Mouse (Mus musculus) E14TG2a.4 (cell line): ENCODE measurements around the gene Crb1.

Experiments used
- H3K27me3 ChIP-seq: 2 replicates; pipeline ENCODE4 v1.6.1; 2014; ENCODE audit warnings: low read length, control low read depth; ENCODE audit not compliant: insufficient read depth
- H3K36me3 ChIP-seq: 2 replicates; pipeline ENCODE4 v1.6.1; 2014; ENCODE audit warnings: low read length, control low read depth; ENCODE audit not compliant: insufficient read depth
- H3K4me1 ChIP-seq: replicated peaks from 2 replicates; pipeline ENCODE4 v1.6.1; 2014; ENCODE audit warnings: low read depth, low read length, control low read depth
- H3K4me3 ChIP-seq: replicated peaks from 2 replicates; pipeline ENCODE4 v1.5.1; 2014; ENCODE audit warnings: mild to moderate bottlenecking, low read length
- H3K9me3 ChIP-seq: 2 replicates; pipeline ENCODE4 v1.6.1; 2014; ENCODE audit warnings: low read length, control low read depth
- CTCF ChIP-seq: conservative IDR thresholded peaks from 2 replicates; pipeline ENCODE4 v1.5.1; 2014; ENCODE audit warnings: low read length
- NANOG ChIP-seq: IDR thresholded peaks from 2 replicates; pipeline ENCODE4 v1.6.1; 2014; ENCODE audit warnings: borderline replicate concordance, low read length, mixed read lengths
- POU5F1 ChIP-seq: IDR thresholded peaks from 2 replicates; pipeline ENCODE4 v1.6.1; 2014; ENCODE audit warnings: low read length, borderline replicate concordance

Gene Crb1

DNA sequence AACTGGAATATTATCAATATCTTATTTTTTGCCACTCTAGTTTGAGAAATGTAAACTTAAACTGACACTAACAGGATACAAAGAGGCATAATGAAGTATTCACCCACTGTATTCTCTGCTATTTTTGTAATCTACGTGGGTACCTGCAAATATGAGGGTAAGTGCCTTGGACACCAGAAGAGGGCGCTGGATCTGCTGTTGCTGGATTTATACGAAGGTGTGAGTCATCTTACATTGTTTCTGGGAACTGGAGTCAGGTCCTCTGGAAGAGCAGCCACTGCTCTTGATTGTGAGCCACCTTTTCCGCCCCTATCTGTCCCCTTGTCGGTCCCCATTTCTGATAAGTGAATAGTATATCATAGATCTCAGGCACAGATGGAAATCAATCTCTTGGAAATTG is 30.8 kb upstream of the Crb1 start:
- Histone ChIP-seq H3K4me1 (no peaks in the 10 kb centered on the region; the same call in 1 of the 2 replicates), H3K9me3 (peaks cover 30% of the 10 kb centered on the region), H3K36me3 (no peaks in the 10 kb centered on the region), H3K4me3 (no peak overlapping the region), H3K27me3 (no peaks in the 10 kb centered on the region)
- TF ChIP-seq POU5F1 (no peak), CTCF (peak; percentile 39), NANOG (no peak)

DNA sequence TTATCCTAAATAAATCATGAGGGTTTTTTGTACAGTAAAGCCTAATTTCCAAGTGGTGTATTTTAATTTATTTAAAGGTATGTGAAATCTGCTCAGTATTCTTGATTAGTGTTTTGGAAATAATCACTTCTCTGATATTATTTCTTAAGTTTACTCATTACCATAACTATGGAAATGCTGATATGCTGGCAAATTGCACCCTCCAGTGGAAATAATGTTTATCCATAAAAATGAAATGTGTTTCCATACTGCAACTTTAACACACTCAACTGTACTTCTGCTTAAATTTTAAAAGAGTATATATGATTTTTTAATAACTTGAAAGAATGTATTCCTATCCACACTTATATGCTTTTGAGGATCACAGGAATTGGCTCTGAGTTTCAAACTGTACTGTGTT is 28.9 kb upstream of the Crb1 start:
- Histone ChIP-seq H3K36me3 (no peaks in the 10 kb centered on the region), H3K4me1 (no peaks in the 10 kb centered on the region; the same call in 1 of the 2 replicates), H3K27me3 (no peaks in the 10 kb centered on the region), H3K4me3 (no peak overlapping the region), H3K9me3 (peaks cover 22% of the 10 kb centered on the region)
- TF ChIP-seq POU5F1 = no peak
- TF ChIP-seq NANOG = no peak
- TF ChIP-seq CTCF = no peak

DNA sequence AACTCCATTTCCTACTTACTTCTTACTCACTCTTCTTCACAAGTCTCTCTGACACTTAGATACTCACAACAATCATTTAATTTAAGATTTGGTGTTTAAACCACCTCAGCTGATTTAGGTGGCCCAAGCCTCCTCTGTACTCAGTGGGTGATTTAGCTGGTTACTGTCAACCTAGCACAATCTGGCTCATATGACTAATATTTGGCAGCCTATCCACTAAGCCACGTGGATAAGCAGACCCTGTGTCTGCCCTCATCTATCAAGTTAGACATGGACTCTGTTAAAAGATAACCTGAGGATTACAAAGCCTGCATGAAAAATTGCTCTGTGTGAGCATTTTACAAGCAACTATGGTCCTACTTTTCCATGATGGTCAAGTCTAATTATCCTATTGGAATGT is 19.7 kb upstream of the Crb1 start:
- H3K4me3 ChIP-seq = no peak overlapping the region
- H3K9me3 ChIP-seq = no peaks in the 10 kb centered on the region
- no peaks in the 10 kb centered on the region; the same call in 1 of the 2 replicates for H3K27me3 ChIP-seq
- TF ChIP-seq NANOG = no peak
- no peak for TF ChIP-seq POU5F1
- TF ChIP-seq CTCF = no peak
- H3K36me3 ChIP-seq = no peaks in the 10 kb centered on the region
- peaks cover 2% of the 10 kb centered on the region; the same call in 1 of the 2 replicates for H3K4me1 ChIP-seq

DNA sequence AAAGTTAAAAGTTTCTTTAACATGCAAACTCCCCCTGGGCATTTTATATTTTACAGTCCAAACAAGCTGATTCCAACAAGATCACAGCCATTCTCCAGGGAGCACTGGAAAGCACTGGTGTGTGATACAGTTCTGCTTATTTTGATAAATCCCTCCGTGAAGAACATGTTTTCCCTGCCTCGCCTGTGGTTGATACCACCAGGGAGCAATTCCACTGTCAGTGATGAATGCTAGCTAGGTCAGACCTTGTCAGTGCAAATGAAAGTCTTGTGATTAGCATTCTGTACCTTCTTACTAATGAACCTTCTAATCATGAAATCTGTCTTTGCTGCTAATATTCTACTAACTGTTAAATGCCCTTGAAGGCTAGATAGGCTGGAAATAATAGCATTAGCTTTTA is 14.8 kb upstream of the Crb1 start:
- no peaks in the 10 kb centered on the region for H3K36me3 ChIP-seq
- TF ChIP-seq CTCF (no peak), NANOG (no peak), POU5F1 (no peak)
- no peaks in the 10 kb centered on the region for H3K9me3 ChIP-seq
- no peak overlapping the region for H3K4me3 ChIP-seq
- H3K27me3 ChIP-seq = no peaks in the 10 kb centered on the region; the same call in 1 of the 2 replicates
- H3K4me1 ChIP-seq = peaks cover 4% of the 10 kb centered on the region; the same call in 1 of the 2 replicates

DNA sequence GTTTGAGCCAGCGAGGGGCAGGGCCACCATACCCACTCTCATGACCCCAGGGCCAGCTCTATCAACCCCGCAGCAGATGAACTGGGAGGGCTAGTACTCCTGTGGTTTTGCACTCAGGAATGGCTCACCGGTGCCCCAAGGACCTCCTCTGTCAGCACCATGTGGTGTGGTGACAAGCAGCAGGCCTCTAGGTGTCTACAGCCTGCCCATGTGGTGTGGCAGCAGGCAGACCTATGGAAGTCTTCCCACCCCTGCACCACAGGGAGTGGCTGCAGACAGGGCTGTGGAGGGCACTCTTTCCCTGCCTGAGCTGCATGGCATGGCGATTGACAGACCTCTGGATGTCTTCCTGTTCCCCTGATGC is 2.7 kb upstream of the Crb1 start:
- H3K27me3 ChIP-seq = no peaks in the 10 kb centered on the region
- peak overlapping the region; percentile 56 for H3K4me3 ChIP-seq
- peaks cover 14% of the 10 kb centered on the region for H3K4me1 ChIP-seq
- no peaks in the 10 kb centered on the region for H3K9me3 ChIP-seq
- TF ChIP-seq NANOG (no peak), POU5F1 (no peak), CTCF (no peak)
- no peaks in the 10 kb centered on the region for H3K36me3 ChIP-seq

DNA sequence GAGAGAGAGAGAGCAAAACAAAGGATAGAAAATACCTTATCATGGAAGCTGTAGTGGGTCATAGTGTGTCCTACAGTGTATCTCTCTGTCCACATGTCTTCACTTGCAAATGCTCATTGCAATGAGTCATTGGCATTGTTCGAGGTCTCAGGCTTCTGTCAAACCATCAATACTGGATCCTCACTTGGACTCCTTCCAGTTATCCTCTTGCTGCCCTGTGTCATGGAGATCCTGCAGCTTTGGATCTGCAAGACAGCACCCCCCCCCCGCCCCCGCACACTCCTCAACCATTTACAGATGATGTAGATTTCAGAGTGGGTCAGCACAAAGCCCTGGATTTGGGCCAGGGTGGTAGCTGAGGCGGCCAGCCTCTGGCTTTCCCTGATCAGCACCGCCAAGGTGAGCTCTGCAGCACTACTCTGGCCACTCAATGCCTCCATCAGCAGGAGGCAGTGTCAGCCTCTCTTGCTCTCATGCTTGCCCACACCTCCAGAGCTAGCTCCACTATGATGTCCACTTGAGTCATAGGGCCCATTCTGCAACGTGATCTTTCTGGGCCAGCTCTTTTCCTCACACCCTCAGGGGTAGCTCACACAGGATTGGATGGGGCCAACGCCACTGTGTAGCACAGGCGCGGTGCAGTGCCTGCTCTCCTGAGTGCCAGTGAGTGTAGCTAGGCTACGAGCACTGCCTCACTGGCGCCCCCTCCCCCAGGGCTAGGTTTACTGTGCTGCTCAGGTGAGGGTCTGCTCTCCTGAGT is 2.1 kb upstream of the Crb1 start:
- TF ChIP-seq CTCF (0 out of 2 replicates have a peak, but pooled peaks have one; percentile 8), NANOG (no peak)
- peak overlapping the region; percentile 56 for H3K4me3 ChIP-seq
- H3K36me3 ChIP-seq = no peaks in the 10 kb centered on the region
- no peaks in the 10 kb centered on the region for H3K9me3 ChIP-seq
- H3K27me3 ChIP-seq = no peaks in the 10 kb centered on the region
- H3K4me1 ChIP-seq = peaks cover 14% of the 10 kb centered on the region

DNA sequence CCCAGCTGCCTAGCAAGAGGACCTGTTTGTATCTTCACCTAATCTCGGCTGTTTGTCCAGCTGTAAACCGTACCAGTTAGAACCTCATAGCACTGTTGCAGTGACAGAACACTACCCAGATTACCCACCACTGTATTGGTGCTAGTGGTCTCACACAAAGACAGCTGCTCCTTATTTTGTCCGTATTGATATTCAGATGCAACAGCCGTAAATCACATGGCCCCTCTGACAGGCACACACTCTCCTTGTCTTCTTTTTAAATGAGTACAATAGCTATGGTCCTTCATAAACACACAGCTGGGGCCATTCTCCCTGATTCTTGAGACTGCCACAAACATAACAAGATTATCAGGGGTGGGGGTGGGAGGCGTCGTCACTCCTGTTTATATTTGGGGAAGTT is 1.0 kb downstream of the Crb1 start:
- no peak for TF ChIP-seq CTCF
- TF ChIP-seq POU5F1 = no peak
- no peak for TF ChIP-seq NANOG
- no peaks in the 10 kb centered on the region for H3K36me3 ChIP-seq
- H3K9me3 ChIP-seq = no peaks in the 10 kb centered on the region
- no peak overlapping the region for H3K4me3 ChIP-seq
- peaks cover 14% of the 10 kb centered on the region for H3K4me1 ChIP-seq
- H3K27me3 ChIP-seq = no peaks in the 10 kb centered on the region

DNA sequence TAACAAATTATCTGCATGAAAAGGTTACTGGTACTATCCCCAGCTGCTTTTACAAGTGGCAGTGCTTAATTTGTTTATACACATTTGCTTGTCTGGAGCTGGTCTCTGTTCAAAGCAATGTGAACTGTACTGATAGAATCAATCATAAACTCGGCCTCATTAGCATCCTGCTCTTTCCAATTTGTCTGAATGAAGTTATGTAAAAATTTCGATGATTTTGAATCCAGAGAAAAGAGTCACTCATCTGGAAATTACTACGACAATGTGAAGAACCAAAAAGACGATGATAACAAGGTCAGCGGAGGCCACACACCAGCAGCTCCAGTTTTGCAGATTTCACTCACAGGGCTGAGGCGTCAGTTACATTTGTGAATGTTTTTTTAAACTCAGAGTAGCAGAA is 5.6 kb downstream of the Crb1 start:
- no peaks in the 10 kb centered on the region for H3K36me3 ChIP-seq
- no peak for TF ChIP-seq NANOG
- TF ChIP-seq CTCF = no peak
- no peak for TF ChIP-seq POU5F1
- H3K4me3 ChIP-seq = no peak overlapping the region
- H3K27me3 ChIP-seq = no peaks in the 10 kb centered on the region
- H3K9me3 ChIP-seq = no peaks in the 10 kb centered on the region
- no peaks in the 10 kb centered on the region for H3K4me1 ChIP-seq

DNA sequence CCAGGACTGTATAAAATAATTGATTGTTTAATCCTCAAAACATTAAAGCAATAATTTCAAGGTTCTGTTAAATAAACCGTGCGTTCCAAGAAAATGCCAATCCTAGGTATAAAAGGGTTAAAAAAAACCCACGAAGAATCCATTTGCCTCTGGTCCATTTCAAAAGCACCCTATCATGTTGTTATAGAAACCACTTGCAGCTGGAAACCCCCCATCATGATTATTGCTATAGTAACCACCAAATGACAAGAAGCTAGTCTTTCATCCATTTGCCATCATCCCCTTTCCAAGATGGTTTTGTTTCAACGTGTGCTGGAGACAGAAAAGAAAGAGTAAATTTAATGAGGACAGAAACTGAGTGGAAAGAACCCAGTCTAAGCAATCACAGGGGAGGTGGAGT is 28.3 kb downstream of the Crb1 start:
- H3K9me3 ChIP-seq = no peaks in the 10 kb centered on the region
- no peaks in the 10 kb centered on the region for H3K27me3 ChIP-seq
- no peak overlapping the region for H3K4me3 ChIP-seq
- no peak for TF ChIP-seq NANOG
- TF ChIP-seq CTCF = no peak
- TF ChIP-seq POU5F1 = no peak
- no peaks in the 10 kb centered on the region for H3K4me1 ChIP-seq
- H3K36me3 ChIP-seq = no peaks in the 10 kb centered on the region
